In genomic region chr11:67514401-67514800, GRCm38 (mm10) we compare ENCODE assay signal across 11 mouse cellular contexts. TPM values are rescaled to one million over a fixed set of nuclear protein-coding genes. Genes with fewer than 3 reads are reported as not detected.
DNase-seq lines count a peak whose midpoint lies in the region; ATAC-seq and TF ChIP-seq lines count a peak whose summit lies in the region.
"Had no signal": no experiment of that assay in that cellular context is flagged by ENCODE, and none has a peak within 500 bp of the region (broad histone marks: within the 10 kb centered on the region; RNA-seq: fewer than 3 reads in every experiment).

No protein-coding gene starts in this region.

- peak; percentile 19 for DNase-seq in thymus, postnatal 14 days
- DNase-seq in thymus, postnatal 0 days (ENCODE audit: low spot score) = no peak
- peak; percentile 28 for DNase-seq in induced T-regulatory cell, adult 2 months (ENCODE audit: low read depth)
- DNase-seq in urinary bladder, postnatal 25 days (ENCODE audit: low spot score) = no peak
- no peak for DNase-seq in testis, postnatal 14 days (ENCODE audit: low spot score)
- DNase-seq: cerebellum, adult 9-11 months; heart, postnatal 14 days had no signal

- H3K4me3 ChIP-seq in intestine, postnatal 0 days (ENCODE audit: low read depth, low read length) = no peak overlapping the region
- H3K4me3 ChIP-seq in intestine, embryonic 16.5 days (ENCODE audit: low read length) = no peak overlapping the region
- H3K4me3 ChIP-seq: megakaryocyte, embryonic 14.5 days had no signal

- 81% methylated on average over 8 of the region's 8 CpGs for WGBS in intestine, postnatal 0 days
- 83% methylated on average over 8 of the region's 8 CpGs for WGBS in intestine, embryonic 16.5 days

- 0 out of 2 replicates have a peak, but pooled peaks cover 3% of the 10 kb centered on the region for H3K4me1 ChIP-seq in intestine, postnatal 0 days (replicated peaks; ENCODE audit: control insufficient read depth, insufficient read depth, low read length)
- H3K4me1 ChIP-seq in intestine, embryonic 16.5 days (ENCODE audit: control insufficient read depth, insufficient read depth, low read length) = peaks cover 7% of the 10 kb centered on the region; the same call in 1 of the 2 replicates
- H3K4me1 ChIP-seq: megakaryocyte, embryonic 14.5 days had no signal

- no peak overlapping the region for H3K9ac ChIP-seq in intestine, postnatal 0 days (ENCODE audit: low read depth, low read length)
- no peak overlapping the region for H3K9ac ChIP-seq in intestine, embryonic 16.5 days (ENCODE audit: low read depth, low read length)

- ATAC-seq in intestine, postnatal 0 days = no peak
- no peak for ATAC-seq in intestine, embryonic 16.5 days
- ATAC-seq: forebrain, embryonic 16.5 days had no signal

- no peaks in the 10 kb centered on the region for H3K9me3 ChIP-seq in intestine, postnatal 0 days (ENCODE audit: control insufficient read depth)
- no peaks in the 10 kb centered on the region for H3K9me3 ChIP-seq in intestine, embryonic 16.5 days (ENCODE audit: control insufficient read depth, low read length)

- no peaks in the 10 kb centered on the region for H3K36me3 ChIP-seq in intestine, postnatal 0 days (ENCODE audit: control insufficient read depth, insufficient read depth)
- no peaks in the 10 kb centered on the region for H3K36me3 ChIP-seq in intestine, embryonic 16.5 days (ENCODE audit: control insufficient read depth, insufficient read depth, low read length)

- H3K27ac ChIP-seq in intestine, postnatal 0 days (ENCODE audit: low read depth, low read length) = no peak overlapping the region
- H3K27ac ChIP-seq in intestine, embryonic 16.5 days (ENCODE audit: low read length) = no peak overlapping the region

- no peak overlapping the region for H3K4me2 ChIP-seq in intestine, postnatal 0 days (replicated peaks; ENCODE audit: low read depth)
- no peak overlapping the region for H3K4me2 ChIP-seq in intestine, embryonic 16.5 days (ENCODE audit: low read depth, low read length)

- no peaks in the 10 kb centered on the region for H3K27me3 ChIP-seq in intestine, postnatal 0 days (replicated peaks; ENCODE audit: control insufficient read depth, insufficient read depth, low read length)
- no peaks in the 10 kb centered on the region for H3K27me3 ChIP-seq in intestine, embryonic 16.5 days (replicated peaks; ENCODE audit: control insufficient read depth, insufficient read depth, low read length)

- peak; percentile 65 for TF ChIP-seq CTCF in intestine, postnatal 0 days (IDR thresholded peaks at IDR 0.05; ENCODE audit: low read depth)

RNA-seq across cellular contexts. Expression of gene Gas7, which starts 59.2 kb away (rescaled TPM):
- polyA plus RNA-seq in intestine, postnatal 0 days (2015; fragmentation: Nextera tagmentation; extraction: Ambion mirVana) = 5.4 and 5.7 TPM in 2 replicates
- 8.4 TPM in 2 replicates for polyA plus RNA-seq in intestine, embryonic 16.5 days (2015; fragmentation: Nextera tagmentation; extraction: Ambion mirVana)
- polyA plus RNA-seq in thymus, postnatal 0 days (2015; fragmentation: Nextera tagmentation; extraction: Ambion mirVana) = 7.5 and 7.7 TPM in 2 replicates

Comparison
In these comparisons a context has a peak if more than half of its experiments do, and no peak if none do; other contexts are left out.
1. DNase-seq: peak in thymus, postnatal 14 days (single experiment) and induced T-regulatory cell, adult 2 months (single experiment); none in thymus, postnatal 0 days (single experiment), urinary bladder, postnatal 25 days (single experiment) and testis, postnatal 14 days (single experiment).